Mouse (Mus musculus): ENCODE results near the gene Junb. TPM values are rescaled to one million over a fixed set of nuclear protein-coding genes. Genes with fewer than 3 reads are reported as not detected.

Junb gene
- polyA plus RNA-seq, 1 experiment = 52.0 TPM

Other genes starting within 250 kb of the Junb start
- 51.3 and 61.3 TPM in 2 replicates for gene Nfix, start 178.4 kb downstream of the Junb start, polyA plus RNA-seq (2012; rRNA removed)
- gene Dand5, start 155.9 kb downstream of the Junb start, polyA plus RNA-seq (2012; rRNA removed) = 14.6 and 15.5 TPM in 2 replicates
- 28.0 and 30.9 TPM in 2 replicates for gene Gadd45gip1, start 147.2 kb downstream of the Junb start, polyA plus RNA-seq (2012; rRNA removed)
- 75.2 and 80.5 TPM in 2 replicates for gene Rad23a, start 138.1 kb downstream of the Junb start, polyA plus RNA-seq (2012; rRNA removed)
- gene Calr, start 131.8 kb downstream of the Junb start, polyA plus RNA-seq (2012; rRNA removed) = 561 and 590 TPM in 2 replicates
- 59.6 and 59.7 TPM in 2 replicates for gene Farsa, start 121.7 kb downstream of the Junb start, polyA plus RNA-seq (2012; rRNA removed)
- gene Syce2, start 106.6 kb downstream of the Junb start, polyA plus RNA-seq (2012; rRNA removed) = 4.2 and 5.2 TPM in 2 replicates
- gene Gcdh, start 84.8 kb downstream of the Junb start, polyA plus RNA-seq (2012; rRNA removed) = 55.1 and 71.5 TPM in 2 replicates
- gene Klf1, start 76.8 kb downstream of the Junb start, polyA plus RNA-seq (2012; rRNA removed) = 0.17 and 0.38 TPM in 2 replicates
- gene Dnase2a, start 70.2 kb downstream of the Junb start, polyA plus RNA-seq (2012; rRNA removed) = 5.7 and 6.5 TPM in 2 replicates
- 69.0 and 76.3 TPM in 2 replicates for gene Mast1, start 41.4 kb downstream of the Junb start, polyA plus RNA-seq (2012; rRNA removed)
- 7.6 and 7.9 TPM in 2 replicates for gene Rtbdn, start 31.7 kb downstream of the Junb start, polyA plus RNA-seq (2012; rRNA removed)
- not detected in 2 replicates for gene Gm49661, start 9.3 kb downstream of the Junb start, polyA plus RNA-seq (2012; rRNA removed)
- gene Prdx2, start 9.1 kb downstream of the Junb start, polyA plus RNA-seq (2012; rRNA removed) = 318 and 332 TPM in 2 replicates
- 37.5 and 39.7 TPM in 2 replicates for gene Rnaseh2a, start 9.0 kb downstream of the Junb start, polyA plus RNA-seq (2012; rRNA removed)
- gene Hook2, start 11.9 kb upstream of the Junb start, polyA plus RNA-seq (2012; rRNA removed) = 20.7 and 26.0 TPM in 2 replicates
- 0.10 TPM in 1 of 2 replicates, not detected in the other for gene Best2, start 35.8 kb upstream of the Junb start, polyA plus RNA-seq (2012; rRNA removed)
- 238 and 271 TPM in 2 replicates for gene Asna1, start 46.6 kb upstream of the Junb start, polyA plus RNA-seq (2012; rRNA removed)
- gene Trir, start 48.1 kb upstream of the Junb start, polyA plus RNA-seq (2012; rRNA removed) = 150 and 167 TPM in 2 replicates
- 96.1 and 109 TPM in 2 replicates for gene Tnpo2, start 58.2 kb upstream of the Junb start, polyA plus RNA-seq (2012; rRNA removed)
- gene Fbxw9, start 81.3 kb upstream of the Junb start, polyA plus RNA-seq (2012; rRNA removed) = 42.4 and 46.3 TPM in 2 replicates
- gene Gm5741, start 89.3 kb upstream of the Junb start, polyA plus RNA-seq (2012; rRNA removed) = 0.74 TPM in 1 of 2 replicates, not detected in the other
- 66.6 and 68.7 TPM in 2 replicates for gene Dhps, start 93.0 kb upstream of the Junb start, polyA plus RNA-seq (2012; rRNA removed)
- 110 and 122 TPM in 2 replicates for gene Wdr83os, start 102.0 kb upstream of the Junb start, polyA plus RNA-seq (2012; rRNA removed)
- 57.8 and 58.2 TPM in 2 replicates for gene Wdr83, start 102.6 kb upstream of the Junb start, polyA plus RNA-seq (2012; rRNA removed)
- gene Man2b1, start 104.6 kb upstream of the Junb start, polyA plus RNA-seq (2012; rRNA removed) = 40.2 and 46.9 TPM in 2 replicates
- 3.2 and 4.0 TPM in 2 replicates for gene Zfp791, start 144.4 kb upstream of the Junb start, polyA plus RNA-seq (2012; rRNA removed)
- gene Cks1brt, start 173.2 kb upstream of the Junb start, polyA plus RNA-seq (2012; rRNA removed) = not detected in 2 replicates
- gene Olfr371, start 247.3 kb upstream of the Junb start, polyA plus RNA-seq (2012; rRNA removed) = not detected in 2 replicates